ENCODE assay signal across 7 mouse cellular contexts in genomic region chr8:71741226-71741625, GRCm38 (mm10). TPM values are rescaled to one million over a fixed set of nuclear protein-coding genes. Genes with fewer than 3 reads are reported as not detected.
A peak's percentile ranks its signal among the peaks of the same experiment; 100 is the strongest.
DNase-seq lines count a peak whose midpoint lies in the region; ATAC-seq and TF ChIP-seq lines count a peak whose summit lies in the region.

No protein-coding gene starts in this region.

- 29% methylated on average over 3 of the region's 3 CpGs for WGBS in lung, postnatal 0 days
- WGBS in lung, adult 2 months: 38% methylated on average over 3 of the region's 3 CpGs
- 31% methylated on average over 3 of the region's 3 CpGs for WGBS in hindbrain, embryonic 10.5 days
- 44% methylated on average over 3 of the region's 3 CpGs for WGBS in liver, embryonic 12.5 days (ENCODE audit: insufficient replicate concordance)

- H3K4me2 ChIP-seq in lung, postnatal 0 days (replicated peaks; ENCODE audit: low read depth, low read length): peak overlapping the region; percentile 43
- H3K4me2 ChIP-seq in liver, embryonic 12.5 days: peak overlapping the region; percentile 41

- TF ChIP-seq POLR2A in lung, adult 2 months (IDR thresholded peaks at IDR 0.05; ENCODE audit: borderline replicate concordance, extremely low read depth, low read depth, low read length): no peak

- no peaks in the 10 kb centered on the region for H3K27me3 ChIP-seq in lung, postnatal 0 days (replicated peaks; ENCODE audit: insufficient read depth, low read length)
- H3K27me3 ChIP-seq in hindbrain, embryonic 10.5 days (ENCODE audit: insufficient read depth, poor library complexity, severe bottlenecking): peaks cover 7% of the 10 kb centered on the region; the same call in 1 of the 2 replicates
- peaks cover 14% of the 10 kb centered on the region; the same call in 1 of the 2 replicates for H3K27me3 ChIP-seq in liver, embryonic 12.5 days (replicated peaks)

- no peak overlapping the region for H3K4me3 ChIP-seq in lung, postnatal 0 days (ENCODE audit: low read depth, low read length)
- H3K4me3 ChIP-seq in lung, adult 2 months (replicated peaks; ENCODE audit: extremely low read depth, low read depth, low read length): no peak overlapping the region
- peak overlapping the region; percentile 41; the same call in 1 of the 2 replicates for H3K4me3 ChIP-seq in hindbrain, embryonic 10.5 days
- H3K4me3 ChIP-seq in liver, embryonic 12.5 days: no peak overlapping the region

- no peak overlapping the region for H3K27ac ChIP-seq in lung, postnatal 0 days (ENCODE audit: low read length)
- no peak overlapping the region for H3K27ac ChIP-seq in hindbrain, embryonic 10.5 days
- no peak overlapping the region for H3K27ac ChIP-seq in liver, embryonic 12.5 days

- H3K9ac ChIP-seq in lung, postnatal 0 days (replicated peaks; ENCODE audit: low read depth): no peak overlapping the region
- H3K9ac ChIP-seq in liver, embryonic 12.5 days: no peak overlapping the region

- no peak for DNase-seq in lung, postnatal 0 days (ENCODE audit: low spot score)
- no peak for DNase-seq in lung, adult 2 months
- no peak for DNase-seq in hindbrain, embryonic 10.5 days (ENCODE audit: low spot score)
- no peak for DNase-seq in spleen, postnatal 14 days (ENCODE audit: low spot score in 2 of 2)
- DNase-seq in right cerebral cortex, postnatal 4 days: no peak
- DNase-seq in thymus, postnatal 36 days: no peak

- no peak for TF ChIP-seq CTCF in lung, postnatal 0 days (IDR thresholded peaks at IDR 0.05)
- no peak for TF ChIP-seq CTCF in lung, adult 2 months (IDR thresholded peaks at IDR 0.05; ENCODE audit: insufficient read depth, low read length)

- H3K4me1 ChIP-seq in lung, postnatal 0 days (ENCODE audit: insufficient read depth, low read depth, low read length): no peaks in the 10 kb centered on the region; the same call in 1 of the 2 replicates
- no peaks in the 10 kb centered on the region for H3K4me1 ChIP-seq in lung, adult 2 months (ENCODE audit: control insufficient read depth, insufficient read depth, low read length)
- H3K4me1 ChIP-seq in hindbrain, embryonic 10.5 days (replicated peaks): peaks cover 9% of the 10 kb centered on the region
- H3K4me1 ChIP-seq in liver, embryonic 12.5 days: peaks cover 9% of the 10 kb centered on the region

- no peaks in the 10 kb centered on the region for H3K9me3 ChIP-seq in lung, postnatal 0 days (ENCODE audit: low read length)
- no peaks in the 10 kb centered on the region for H3K9me3 ChIP-seq in hindbrain, embryonic 10.5 days
- H3K9me3 ChIP-seq in liver, embryonic 12.5 days (replicated peaks): no peaks in the 10 kb centered on the region

- 0 out of 2 replicates have a peak, but pooled peaks have one; percentile 3 for ATAC-seq in lung, postnatal 0 days
- no peak for ATAC-seq in liver, embryonic 12.5 days

- no peak for TF ChIP-seq EP300 in lung, postnatal 0 days (IDR thresholded peaks at IDR 0.05)

- H3K36me3 ChIP-seq in lung, postnatal 0 days (ENCODE audit: insufficient read depth, low read length): no peaks in the 10 kb centered on the region
- H3K36me3 ChIP-seq in hindbrain, embryonic 10.5 days: no peaks in the 10 kb centered on the region
- no peaks in the 10 kb centered on the region for H3K36me3 ChIP-seq in liver, embryonic 12.5 days

RNA-seq across cellular contexts. Expression of gene Fcho1, which starts 15.7 kb away (rescaled TPM):
- 1.4 and 1.8 TPM in 2 replicates for polyA plus RNA-seq in lung, postnatal 0 days (2015; fragmentation: Nextera tagmentation; extraction: Ambion mirVana)
- polyA plus RNA-seq in lung, adult 2 months (2012; rRNA removed): 20.0 and 23.3 TPM in 2 replicates
- polyA plus RNA-seq in hindbrain, embryonic 10.5 days (2016; fragmentation: Nextera tagmentation; extraction: Ambion mirVana): 16.7 and 26.9 TPM in 2 replicates
- polyA plus RNA-seq in liver, embryonic 12.5 days (2016; fragmentation: Nextera tagmentation; extraction: Ambion mirVana): 19.5 and 20.6 TPM in 2 replicates

RNA-seq across cellular contexts. Expression of gene B3gnt3, which starts 39.6 kb away (rescaled TPM):
- 11.7 and 12.1 TPM in 2 replicates for polyA plus RNA-seq in lung, postnatal 0 days (2015; fragmentation: Nextera tagmentation; extraction: Ambion mirVana)
- 25.0 and 31.3 TPM in 2 replicates for polyA plus RNA-seq in lung, adult 2 months (2012; rRNA removed)
- 0.64 and 1.0 TPM in 2 replicates for polyA plus RNA-seq in hindbrain, embryonic 10.5 days (2016; fragmentation: Nextera tagmentation; extraction: Ambion mirVana)
- polyA plus RNA-seq in liver, embryonic 12.5 days (2016; fragmentation: Nextera tagmentation; extraction: Ambion mirVana): 3.6 and 4.2 TPM in 2 replicates

RNA-seq across cellular contexts. Expression of gene Insl3, which starts 52.2 kb away (rescaled TPM):
- polyA plus RNA-seq in lung, postnatal 0 days (2015; fragmentation: Nextera tagmentation; extraction: Ambion mirVana): 2.9 and 3.9 TPM in 2 replicates
- polyA plus RNA-seq in lung, adult 2 months (2012; rRNA removed): 58.5 and 60.7 TPM in 2 replicates
- polyA plus RNA-seq in hindbrain, embryonic 10.5 days (2016; fragmentation: Nextera tagmentation; extraction: Ambion mirVana): 0.37 and 0.58 TPM in 2 replicates
- 1.5 and 2.1 TPM in 2 replicates for polyA plus RNA-seq in liver, embryonic 12.5 days (2016; fragmentation: Nextera tagmentation; extraction: Ambion mirVana)

Comparison
In these comparisons a context has a peak if more than half of its experiments do, and no peak if none do; other contexts are left out.
1. RNA of gene Insl3, which starts 52.2 kb away (polyA plus RNA-seq): 58.5 to 60.7 TPM in lung, adult 2 months; 2.9 to 3.9 TPM in lung, postnatal 0 days, 1.5 to 2.1 TPM in liver, embryonic 12.5 days and 0.37 to 0.58 TPM in hindbrain, embryonic 10.5 days; every median in the first group is over 10 times any median in the second.